Mouse (Mus musculus) 3134 (cell line): ENCODE measurements around the gene Arhgap19.

Experiments used
- DNase-seq: peaks from one replicate; pipeline ENCODE4 v3.0.0-alpha.2; 2011; ENCODE audit warnings: low spot score; ENCODE audit not compliant: insufficient read length; ENCODE audit errors: extremely low read depth

Arhgap19 gene

GRCm38 (mm10) chr19:41832501-41833201, 30.8 kb upstream of the Arhgap19 start:
- DNase-seq: no peak

DNA sequence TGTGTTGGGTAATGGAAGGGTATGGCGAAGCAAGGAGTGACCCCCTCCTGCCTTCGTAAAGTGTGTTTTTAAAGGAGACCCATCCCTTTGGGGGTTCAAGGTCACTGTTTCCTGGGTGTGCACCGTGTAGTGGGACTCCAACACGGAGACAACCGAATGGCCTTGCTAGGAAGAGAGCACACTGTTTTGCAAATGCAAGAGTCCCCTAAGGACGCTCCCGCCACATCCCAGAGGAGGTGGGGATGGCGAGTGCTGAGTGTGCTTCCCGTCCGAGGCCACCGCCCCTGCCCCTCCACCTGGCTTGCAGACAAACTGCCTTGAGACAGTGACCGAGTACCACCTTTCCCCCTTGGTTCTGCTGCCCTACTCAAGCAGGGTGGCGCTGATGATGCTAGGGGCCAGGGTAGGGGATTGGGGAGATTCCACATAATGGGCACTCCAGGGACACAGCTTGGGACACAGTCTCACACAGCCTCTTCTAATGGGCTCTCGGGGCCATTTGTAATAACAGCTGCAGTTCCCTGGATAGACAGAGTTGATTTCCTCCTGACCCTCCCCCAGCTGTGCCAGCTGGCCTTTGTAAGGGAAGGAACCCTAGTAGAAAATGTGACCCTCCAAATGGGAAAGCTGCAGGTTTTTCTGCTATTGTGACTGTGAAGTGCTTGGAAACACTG, 30.0 kb upstream of the Arhgap19 start:
- DNase-seq: no peak

- DNase-seq: no peak
These were observed 29.3 kb upstream of the Arhgap19 start for GRCm38 (mm10) chr19:41831101-41831570.

DNA sequence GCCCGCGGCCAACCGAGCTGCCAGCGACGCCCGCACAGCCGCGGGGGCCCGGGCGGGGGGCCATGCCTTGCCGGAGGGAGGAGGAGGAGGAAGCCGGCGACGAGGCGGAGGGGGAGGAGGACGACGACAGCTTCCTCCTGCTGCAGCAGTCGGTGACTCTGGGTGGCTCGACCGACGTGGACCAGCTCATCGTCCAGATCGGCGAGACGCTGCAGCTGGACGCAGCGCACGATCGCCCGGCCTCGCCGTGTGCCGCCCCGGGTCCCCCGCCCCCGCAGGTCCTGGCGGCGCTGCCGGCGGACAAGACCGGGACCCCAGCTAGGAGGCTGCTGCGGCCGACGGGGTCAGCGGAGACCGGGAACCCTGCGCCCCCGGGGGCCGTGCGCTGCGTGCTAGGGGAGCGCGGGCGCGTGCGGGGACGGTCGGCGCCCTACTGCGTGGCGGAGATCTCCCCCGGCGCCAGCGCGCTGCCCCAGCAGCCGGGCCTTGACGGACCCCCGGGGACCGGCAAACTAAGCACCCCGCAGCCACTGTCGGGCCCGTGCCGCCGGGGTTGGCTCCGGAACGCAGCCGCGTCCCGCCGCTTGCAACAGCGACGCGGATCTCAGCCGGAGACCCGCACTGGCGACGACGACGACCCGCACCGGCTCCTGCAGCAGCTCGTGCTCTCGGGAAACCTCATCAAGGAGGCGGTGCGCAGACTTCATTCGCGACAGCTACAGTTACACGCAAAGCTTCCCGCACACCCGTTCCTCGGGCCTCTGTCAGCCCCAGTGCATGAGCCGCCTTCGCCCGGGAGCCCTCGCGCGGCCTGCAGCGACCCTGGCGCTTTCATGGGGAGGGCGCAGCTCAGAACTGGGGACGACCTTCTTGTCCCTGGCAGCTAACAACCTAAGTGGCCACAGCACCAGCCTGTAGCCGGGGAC, 28.5 kb upstream of the Arhgap19 start:
- DNase-seq: peak; percentile 30

DNA sequence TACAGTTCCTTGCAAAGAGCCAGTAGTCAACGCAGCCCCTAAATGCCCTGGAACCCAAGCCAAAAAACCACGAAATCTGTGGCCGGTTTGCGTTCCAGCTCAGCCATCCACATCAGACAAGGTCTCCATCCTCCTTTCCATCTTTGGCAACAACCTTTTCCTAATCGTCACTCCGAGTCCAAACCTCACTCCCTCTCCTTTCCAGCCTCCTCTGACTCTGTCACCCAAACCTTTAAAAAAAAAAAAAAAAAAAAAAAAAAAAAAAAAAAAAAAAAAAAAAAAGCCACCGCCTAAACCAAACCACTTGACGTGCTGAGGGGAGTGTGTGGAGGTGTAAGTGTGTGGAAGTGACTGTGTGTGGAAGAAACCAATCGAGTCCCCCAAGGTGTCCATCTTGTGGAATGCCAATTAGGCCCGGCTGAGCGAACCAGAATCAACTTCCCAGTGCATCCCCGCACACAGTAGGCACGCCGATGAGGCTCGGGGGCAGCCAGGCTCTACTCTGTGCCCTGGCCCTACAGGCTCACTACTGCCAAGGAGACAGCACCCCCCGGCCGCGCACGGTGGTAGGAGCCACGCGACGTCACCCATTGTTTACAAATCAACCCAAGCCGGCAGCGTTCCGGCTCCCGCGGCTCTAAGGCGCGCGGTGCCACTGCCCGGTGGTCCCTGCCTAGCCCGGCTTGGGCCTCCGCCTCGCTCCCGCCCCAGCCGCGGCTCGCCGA, 27.7 kb upstream of the Arhgap19 start, which contains the start of gene Frat1:
TSS of gene Frat1 (plus strand) at position 590 of the 725 bp plus-strand sequence.
- peak; percentile 87 for DNase-seq

- DNase-seq: no peak
These were observed 27.1 kb upstream of the Arhgap19 start for GRCm38 (mm10) chr19:41828941-41829340.

- no peak for DNase-seq
These were observed 24.7 kb upstream of the Arhgap19 start for GRCm38 (mm10) chr19:41826529-41826928.

DNA sequence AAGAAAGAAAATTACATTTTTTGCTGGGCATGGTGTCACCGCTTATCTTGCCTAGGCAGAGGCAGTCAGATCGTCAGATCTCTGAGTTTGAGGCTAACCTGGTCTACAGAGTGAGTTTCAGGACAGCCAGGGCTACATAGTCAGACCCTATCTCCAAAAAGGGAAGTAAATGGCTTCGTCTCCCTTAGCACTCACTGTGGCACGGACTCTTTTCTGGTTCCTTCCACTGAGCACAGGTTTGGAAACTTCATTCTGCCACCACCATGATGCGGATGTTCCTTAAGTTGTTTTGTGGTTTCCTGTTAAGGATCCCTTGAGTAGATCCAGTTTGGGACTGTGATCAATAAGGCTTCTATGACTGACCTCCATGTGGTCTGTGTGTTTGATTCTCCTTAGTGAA, 23.1 kb upstream of the Arhgap19 start:
- no peak for DNase-seq

GRCm38 (mm10) chr19:41822589-41822988, 20.7 kb upstream of the Arhgap19 start:
- no peak for DNase-seq

GRCm38 (mm10) chr19:41821436-41821835, 19.6 kb upstream of the Arhgap19 start:
- DNase-seq: no peak

DNA sequence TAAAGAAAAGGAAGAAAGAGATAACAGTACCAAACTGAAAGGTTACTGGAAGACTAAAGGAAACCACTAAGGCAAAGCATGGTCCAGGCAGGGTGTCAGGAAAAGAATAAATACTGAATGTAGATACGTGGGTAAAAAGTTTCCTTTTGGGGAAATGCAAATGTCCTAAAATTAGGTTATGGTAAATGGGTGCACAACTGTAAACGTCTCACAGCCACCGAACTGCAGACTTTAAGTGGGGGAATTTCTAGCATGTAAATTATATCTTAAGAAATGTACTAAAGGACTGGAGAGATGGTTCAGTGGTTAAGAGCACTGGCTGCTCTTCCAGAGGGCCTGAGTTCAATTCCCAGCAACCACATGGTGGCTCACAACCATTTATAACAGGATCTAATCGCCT, 16.9 kb upstream of the Arhgap19 start:
- no peak for DNase-seq

DNA sequence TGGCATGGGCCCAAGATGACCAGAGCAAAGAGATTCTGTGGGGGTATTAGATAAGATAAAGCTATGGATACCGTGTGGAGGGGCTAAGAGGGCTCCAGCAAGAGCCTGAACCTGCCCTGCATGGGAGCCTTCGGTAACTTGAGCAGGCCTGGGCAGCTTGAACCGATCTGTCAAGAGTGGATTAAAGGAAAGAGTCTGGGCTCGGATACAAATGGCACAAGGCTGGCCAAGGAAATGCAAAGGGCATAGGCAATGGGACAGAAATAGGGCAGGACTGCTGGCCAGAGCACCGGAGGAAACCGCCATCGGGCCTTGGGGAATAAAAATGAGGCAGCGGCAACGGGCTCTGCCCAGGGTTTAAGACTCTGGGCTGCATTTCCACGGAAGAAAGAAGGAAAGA, 15.5 kb upstream of the Arhgap19 start:
- no peak for DNase-seq

- no peak for DNase-seq
These were observed 15.1 kb upstream of the Arhgap19 start for GRCm38 (mm10) chr19:41816915-41817314.

DNA sequence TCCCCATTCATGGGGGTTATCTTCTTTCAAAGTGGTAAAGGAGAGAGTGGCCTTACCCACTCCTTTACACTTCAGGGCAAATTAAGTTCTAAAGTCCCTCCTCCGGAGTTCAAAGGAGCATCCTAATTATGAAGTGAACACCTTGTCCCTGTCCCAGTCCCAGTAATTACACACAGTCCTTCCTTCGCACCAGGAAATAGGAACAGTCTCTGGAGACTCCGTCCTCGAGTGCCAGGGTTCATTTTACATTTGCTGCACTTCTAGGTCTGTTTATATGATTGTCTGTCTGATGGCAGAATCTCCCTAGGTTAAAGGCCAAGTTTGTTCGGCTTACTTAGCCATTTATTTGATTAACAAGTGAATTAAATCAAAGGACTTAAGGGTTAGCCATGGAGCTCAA, 14.6 kb upstream of the Arhgap19 start:
- DNase-seq: no peak

- no peak for DNase-seq
These were observed 11.5 kb upstream of the Arhgap19 start for GRCm38 (mm10) chr19:41813374-41813773.

DNA sequence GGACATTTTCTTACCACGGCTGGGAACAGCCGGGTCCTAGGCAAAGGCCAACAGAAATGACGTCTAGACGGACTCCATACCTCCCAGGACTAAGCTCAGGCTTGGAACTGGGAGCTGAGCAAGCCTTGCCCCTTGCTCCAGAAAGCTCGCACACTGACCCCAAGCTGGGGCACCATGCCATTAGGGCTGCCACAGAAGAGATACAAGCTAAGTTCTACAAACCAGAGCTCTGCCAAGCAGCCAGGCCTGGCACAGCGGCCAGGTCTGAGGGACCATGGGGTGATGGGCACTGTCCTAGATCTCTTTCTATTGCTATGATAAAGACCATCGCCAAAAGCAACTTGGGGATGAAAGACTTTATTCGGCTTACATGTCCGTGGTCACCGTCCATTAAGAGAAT, 10.7 kb upstream of the Arhgap19 start:
- no peak for DNase-seq

- no peak for DNase-seq
These were observed 8.2 kb upstream of the Arhgap19 start for GRCm38 (mm10) chr19:41810074-41810473.

DNA sequence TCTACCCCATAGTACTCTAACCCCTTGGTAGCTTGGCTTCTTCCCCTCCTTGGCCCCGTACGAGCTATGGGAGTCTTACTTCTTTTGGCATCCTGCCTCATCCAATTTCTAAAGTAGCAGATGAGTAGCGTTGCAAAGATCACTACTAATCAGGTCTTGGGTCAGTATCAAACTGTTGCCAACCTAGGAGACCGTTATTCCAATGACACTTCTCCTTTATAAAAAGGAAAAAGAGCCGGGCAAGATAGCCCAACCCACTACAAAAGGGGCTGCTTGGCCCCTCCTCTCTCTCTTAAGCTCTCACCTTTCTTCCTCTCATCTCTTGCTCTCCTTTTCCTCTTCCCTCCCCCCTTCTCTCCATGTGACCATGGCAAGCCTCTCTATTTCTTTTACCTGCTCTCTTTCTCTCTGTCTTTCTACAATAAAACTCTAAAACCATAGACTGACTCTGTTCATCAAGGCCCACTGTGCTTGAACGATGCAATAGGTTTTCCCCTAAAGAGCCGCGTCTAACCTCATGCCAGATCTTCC, 6.3 kb upstream of the Arhgap19 start:
- DNase-seq: no peak

- DNase-seq: no peak
These were observed 5.7 kb upstream of the Arhgap19 start for GRCm38 (mm10) chr19:41807497-41807896.

DNA sequence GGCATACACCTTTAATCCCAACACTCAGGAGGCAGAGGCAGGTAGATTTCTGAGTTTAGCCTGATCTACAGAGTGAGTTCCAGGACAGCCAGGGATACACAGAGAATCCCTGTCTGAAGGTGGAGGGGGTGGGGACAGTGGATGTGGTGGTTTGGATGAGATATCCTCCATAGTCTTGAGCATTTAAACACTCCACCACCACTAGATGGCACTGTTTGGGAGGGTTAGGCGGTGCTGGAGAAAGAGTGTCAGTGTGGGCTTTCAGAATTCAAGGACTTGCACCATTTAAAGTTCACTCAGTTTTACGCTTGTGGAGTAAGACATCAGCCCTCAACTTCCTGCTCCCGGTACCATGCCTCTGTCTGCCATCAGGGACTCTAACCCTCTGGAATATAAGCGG, 4.0 kb upstream of the Arhgap19 start:
- no peak for DNase-seq
